Mouse (Mus musculus) CH12.LX (cell line): ENCODE data around the gene Lyzl6. TPM values are rescaled to one million over a fixed set of nuclear protein-coding genes. Genes with fewer than 3 reads are reported as not detected.

ENCODE experiments used
- DNase-seq: peaks from one replicate; pipeline ENCODE4 v3.0.0-alpha.2; 2013; ENCODE audit errors: extremely low read depth
- H3K27ac ChIP-seq: 2 replicates; pipeline ENCODE4 v1.5.1; 2012; ENCODE audit warnings: low read depth, mild to moderate bottlenecking, control low read depth, moderate library complexity; ENCODE audit not compliant: insufficient read depth
- H3K27me3 ChIP-seq: replicated peaks from 2 replicates; pipeline ENCODE3; 2012; ENCODE audit warnings: inconsistent platforms
- H3K36me3 ChIP-seq, 2 experiments: replicated peaks in 1 of 2; 2 replicates each; pipeline versions ENCODE3 to v1.6.1; 2012; ENCODE audit warnings: inconsistent platforms in 1 of 2, low read length in 1 of 2, mild to moderate bottlenecking in 1 of 2, mixed read lengths in 1 of 2, moderate library complexity in 1 of 2; ENCODE audit not compliant: control insufficient read depth in 1 of 2, insufficient read depth in 1 of 2
- H3K4me1 ChIP-seq, 2 experiments: 2 replicates each; pipeline ENCODE4 v1.6.1; 2012; ENCODE audit warnings: inconsistent platforms in 1 of 2, moderate library complexity in 1 of 2; ENCODE audit not compliant: insufficient read depth in 2 of 2, control insufficient read depth in 1 of 2
- H3K4me2 ChIP-seq: 2 replicates; pipeline ENCODE4 v1.6.1; 2012; ENCODE audit warnings: low read depth, mild to moderate bottlenecking, control low read depth; ENCODE audit not compliant: poor library complexity, insufficient read depth, severe bottlenecking
- H3K4me3 ChIP-seq, 3 experiments: fragments of 150-350 bp in 1 of 3; sonication (generic) in 1 of 3; replicated peaks in 1 of 3; 2 replicates each; pipeline versions ENCODE3 to v1.5.1; 2011 to 2012; ENCODE audit warnings: low read depth in 2 of 3, low read length in 2 of 3, mild to moderate bottlenecking in 2 of 3, moderate library complexity in 2 of 3, control low read depth in 1 of 3, improper control_type of control experiment in 1 of 3, inconsistent platforms in 1 of 3, mixed read lengths in 1 of 3; ENCODE audit not compliant: poor library complexity in 1 of 3
- H3K79me2 ChIP-seq: replicated peaks from 2 replicates; pipeline ENCODE4 v1.6.1; 2012; ENCODE audit warnings: mild to moderate bottlenecking, moderate library complexity; ENCODE audit not compliant: control insufficient read depth, poor library complexity, insufficient read depth, severe bottlenecking; ENCODE audit errors: extremely low read depth
- H3K9ac ChIP-seq: 2 replicates; pipeline ENCODE4 v1.6.1; 2012; ENCODE audit warnings: low read depth, mild to moderate bottlenecking, control low read depth, moderate library complexity; ENCODE audit not compliant: insufficient read depth
- H3K9me3 ChIP-seq: replicated peaks from 2 replicates; pipeline ENCODE3; 2012; ENCODE audit warnings: low read length, inconsistent platforms, mixed read lengths
- CHD1 ChIP-seq: IDR thresholded peaks from 2 replicates; pipeline ENCODE4 v1.6.1; 2012; ENCODE audit warnings: low read depth, low read length, improper control_type of control experiment, inconsistent platforms
- CHD2 ChIP-seq: IDR thresholded peaks from 2 replicates; pipeline ENCODE4 v1.6.1; 2011; ENCODE audit warnings: low read length, improper control_type of control experiment
- ETS1 ChIP-seq: conservative IDR thresholded peaks from 2 replicates; pipeline ENCODE4 v1.6.1; 2012; ENCODE audit warnings: low read depth, mild to moderate bottlenecking, inconsistent platforms, low read length, improper control_type of control experiment, moderate library complexity
- GABPA ChIP-seq: IDR thresholded peaks from 2 replicates; pipeline ENCODE4 v1.6.1; 2012; ENCODE audit warnings: low read depth, low read length, improper control_type of control experiment, inconsistent platforms; ENCODE audit not compliant: insufficient replicate concordance
- KAT2A ChIP-seq: IDR thresholded peaks from 2 replicates; pipeline ENCODE4 v1.6.1; 2012; ENCODE audit warnings: low read length, improper control_type of control experiment, inconsistent platforms; ENCODE audit not compliant: insufficient replicate concordance
- MAX ChIP-seq: IDR thresholded peaks from 2 replicates; pipeline ENCODE4 v1.6.1; 2011; ENCODE audit warnings: low read length, improper control_type of control experiment
- MAZ ChIP-seq: IDR thresholded peaks from 2 replicates; pipeline ENCODE4 v1.6.1; 2012; ENCODE audit warnings: low read depth, mild to moderate bottlenecking, inconsistent platforms, low read length, improper control_type of control experiment, moderate library complexity
- MXI1 ChIP-seq: IDR thresholded peaks from 2 replicates; pipeline ENCODE4 v1.6.1; 2011; ENCODE audit warnings: mild to moderate bottlenecking, low read depth, low read length, improper control_type of control experiment
- NELFE ChIP-seq: IDR thresholded peaks from 2 replicates; pipeline ENCODE4 v1.6.1; 2011; ENCODE audit warnings: low read depth, low read length, improper control_type of control experiment
- POLR2A ChIP-seq: IDR thresholded peaks from 2 replicates; pipeline ENCODE4 v1.6.1; 2011; ENCODE audit warnings: low read depth, mild to moderate bottlenecking, improper control_type of control experiment, low read length
- RCOR1 ChIP-seq: conservative IDR thresholded peaks from 2 replicates; pipeline ENCODE4 v1.6.1; 2012; ENCODE audit warnings: low read depth, mild to moderate bottlenecking, inconsistent platforms, low read length, improper control_type of control experiment
- TCF12 ChIP-seq: IDR thresholded peaks from 2 replicates; pipeline ENCODE4 v1.6.1; 2014; ENCODE audit warnings: low read depth, mild to moderate bottlenecking, inconsistent platforms, low read length, improper control_type of control experiment
- USF1 ChIP-seq: IDR thresholded peaks from 2 replicates; pipeline ENCODE4 v1.6.1; 2014; ENCODE audit warnings: low read depth, mild to moderate bottlenecking, inconsistent platforms, low read length, improper control_type of control experiment
- USF2 ChIP-seq: conservative IDR thresholded peaks from 2 replicates; pipeline ENCODE4 v1.6.1; 2011; ENCODE audit warnings: low read depth, low read length, improper control_type of control experiment
- ZKSCAN1 ChIP-seq: IDR thresholded peaks from 2 replicates; pipeline ENCODE4 v1.6.1; 2012; ENCODE audit warnings: low read depth, inconsistent platforms, low read length, improper control_type of control experiment, borderline replicate concordance
- ZNF384 ChIP-seq: IDR thresholded peaks from 2 replicates; pipeline ENCODE4 v1.6.1; 2012; ENCODE audit warnings: low read depth, low read length, improper control_type of control experiment, inconsistent platforms
- dilution Hi-C: fragments of 300-500 bp; cut with MboI; formaldehyde crosslinking; loops from 2 replicates; pipeline ENCODE4 v1.14.3; 2020; ENCODE audit warnings: low sequenced_read_pairs; ENCODE audit not compliant: extremely low pct_unique_long_range_greater_than_20kb, extremely low pct_ligation_motif_present
- in situ Hi-C: fragments of 300-500 bp; cut with MboI; formaldehyde crosslinking; loops from 3 replicates; pipeline ENCODE4 v1.14.3; 2019; ENCODE audit warnings: low sequenced_read_pairs, low pct_ligation_motif_present, low pct_unique_long_range_greater_than_20kb, mixed read lengths
- polyA plus RNA-seq: library from polyadenylated mRNA; unstranded; fragments of >175 nt; gene quantifications from 2 replicates; pipeline ENCODE4 v1.2.1, GENCODE M21; 2012; ENCODE audit warnings: low read depth; ENCODE audit not compliant: insufficient read length
- total RNA-seq, 2 experiments: library from RNA; depleted of rRNA; stranded (reverse); fragments of 300-350 nt in 1 of 2; fragments of >200 nt in 1 of 2; gene quantifications; 2 replicates each; pipeline ENCODE4 v1.2.3; 2012 to 2014

Lyzl6 gene
- total and polyA plus RNA-seq, 3 experiments = not detected

DNA sequence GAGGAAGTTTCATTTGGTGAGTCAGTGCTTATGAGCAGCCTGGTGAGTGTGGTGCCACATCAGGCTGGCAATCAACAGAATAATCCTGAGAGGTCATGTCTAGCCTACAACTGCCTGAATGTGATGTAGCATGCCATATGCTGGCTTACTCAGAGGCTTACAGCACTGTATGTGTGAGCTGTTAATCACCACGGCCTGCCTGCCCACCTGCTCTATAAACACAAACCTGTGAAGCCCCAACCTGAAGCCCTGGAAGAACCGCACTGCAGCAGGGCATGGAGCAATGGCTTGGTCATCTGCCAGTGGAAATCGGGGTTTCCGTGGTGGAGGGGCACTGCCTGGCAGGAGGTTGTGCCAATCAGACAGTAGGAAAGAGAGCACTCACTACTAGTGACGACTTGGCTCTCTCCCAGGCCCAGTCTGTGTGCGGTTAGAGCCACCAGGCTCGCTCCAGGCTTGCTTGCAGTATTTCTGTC is 46.6 kb upstream of the Lyzl6 start:
- no peak for TF ChIP-seq CHD1
- no peak for TF ChIP-seq ZNF384
- no peak for TF ChIP-seq TCF12
- no peak for TF ChIP-seq ETS1
- no peak for TF ChIP-seq USF2
- no peak for TF ChIP-seq KAT2A
- no peak for TF ChIP-seq MAX
- TF ChIP-seq ZKSCAN1 = no peak
- TF ChIP-seq USF1 = no peak
- TF ChIP-seq MXI1 = no peak
- no peak for TF ChIP-seq MAZ
- no peak for TF ChIP-seq CHD2
- no peak for TF ChIP-seq NELFE
- no peak for TF ChIP-seq GABPA
- in situ Hi-C loops (no loop called here), dilution Hi-C loops (no loop called here)
- peaks cover 16% of the 10 kb centered on the region for H3K79me2 ChIP-seq
- H3K4me1 ChIP-seq = peaks cover 3 to 22% of the 10 kb centered on the region in 2 experiments; a peak in 3 of 4 replicates
- no peak overlapping the region for H3K4me3 ChIP-seq
- H3K36me3 ChIP-seq = peaks cover 79 to 99% of the 10 kb centered on the region in 2 experiments
- DNase-seq = no peak
- H3K9ac ChIP-seq = no peak overlapping the region
- no peak overlapping the region for H3K27ac ChIP-seq
- no peaks in the 10 kb centered on the region for H3K27me3 ChIP-seq
- no peak overlapping the region for H3K4me2 ChIP-seq
- no peaks in the 10 kb centered on the region for H3K9me3 ChIP-seq

DNA sequence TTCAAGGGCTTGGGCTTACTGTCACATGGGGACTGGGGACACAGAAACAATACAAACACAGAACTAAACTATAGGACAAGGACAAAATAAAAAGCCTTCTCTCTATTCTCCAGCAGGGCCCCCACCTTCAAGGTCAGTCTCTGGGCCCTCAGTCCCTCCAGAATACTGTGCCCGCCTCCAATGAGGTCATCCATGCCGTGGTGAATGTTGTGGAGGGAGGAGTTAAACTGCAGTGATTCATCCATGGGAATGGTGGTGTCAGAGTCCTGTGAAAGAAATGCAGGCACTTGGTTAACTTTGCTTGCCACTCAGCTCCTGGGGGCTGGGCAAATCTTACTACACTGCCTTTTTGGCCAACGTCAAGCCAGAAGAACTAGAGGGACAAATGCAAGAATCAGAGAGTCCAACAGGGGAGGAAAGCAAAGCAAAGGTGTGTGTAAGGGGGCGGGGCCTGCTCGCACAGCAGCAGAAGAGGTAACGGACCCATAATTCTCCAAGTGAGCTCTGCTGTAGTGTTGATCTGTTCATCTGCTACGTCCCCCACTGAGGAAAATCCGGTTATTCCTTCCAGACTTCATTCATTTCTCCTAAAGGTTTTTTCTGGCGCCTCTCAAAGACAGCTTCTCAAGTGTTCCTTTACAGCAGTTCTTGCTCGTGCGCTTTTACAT is 45.1 kb upstream of the Lyzl6 start:
- peaks cover 5% of the 10 kb centered on the region; the same call in 1 of the 2 replicates for H3K79me2 ChIP-seq
- no peak overlapping the region for H3K4me2 ChIP-seq
- no peaks in the 10 kb centered on the region for H3K9me3 ChIP-seq
- no peak overlapping the region for H3K9ac ChIP-seq
- no peak for DNase-seq
- TF ChIP-seq POLR2A (0 out of 2 replicates have a peak, but pooled peaks have one; percentile 6), RCOR1 (no peak)
- H3K27ac ChIP-seq = no peak overlapping the region
- peaks cover 89 to 99% of the 10 kb centered on the region in 2 experiments for H3K36me3 ChIP-seq
- no peaks in the 10 kb centered on the region for H3K27me3 ChIP-seq
- in situ Hi-C loops = no loop called here
- no peak overlapping the region for H3K4me3 ChIP-seq
- dilution Hi-C loops = no loop called here
- peaks cover 0 to 7% of the 10 kb centered on the region in 2 experiments; a peak in 2 of 4 replicates for H3K4me1 ChIP-seq
